10 mouse cellular contexts compared by ENCODE assay signal in genomic region chr7:118919261-118920006, GRCm38 (mm10).
DNase-seq lines count a peak whose midpoint lies in the region; ATAC-seq lines count a peak whose summit lies in the region.
"Had no signal": no experiment of that assay in that cellular context is flagged by ENCODE, and none has a peak within 500 bp of the region (broad histone marks: within the 10 kb centered on the region; RNA-seq: fewer than 3 reads in every experiment).

No protein-coding gene starts in this region.

- ATAC-seq in limb, embryonic 13.5 days (ENCODE audit: low FRiP score, low read depth), result peak; percentile 71
- ATAC-seq in hindbrain, embryonic 15.5 days (ENCODE audit: low FRiP score, low read depth), result 0 out of 2 replicates have a peak, but pooled peaks have one; percentile 48
- ATAC-seq in neural tube, embryonic 12.5 days (ENCODE audit: low FRiP score, low read depth), result peak; percentile 41; the same call in 1 of the 2 replicates
- no peak for ATAC-seq in megakaryocyte progenitor cell, adult 5-6 weeks (replicated peaks; ENCODE audit: poor library complexity)
- ATAC-seq: forebrain, postnatal 0 days had no signal

- H3K9ac ChIP-seq in limb, embryonic 13.5 days, result no peak overlapping the region
- no peak overlapping the region for H3K9ac ChIP-seq in hindbrain, embryonic 15.5 days
- no peak overlapping the region for H3K9ac ChIP-seq in neural tube, embryonic 12.5 days
- H3K9ac ChIP-seq: forebrain, postnatal 0 days had no signal

- no peaks in the 10 kb centered on the region for H3K4me1 ChIP-seq in limb, embryonic 13.5 days
- no peaks in the 10 kb centered on the region for H3K4me1 ChIP-seq in limb, embryonic 10.5 days
- 0 out of 2 replicates have a peak, but pooled peaks cover 3% of the 10 kb centered on the region for H3K4me1 ChIP-seq in hindbrain, embryonic 15.5 days (replicated peaks)
- H3K4me1 ChIP-seq in neural tube, embryonic 12.5 days, result peaks cover 4% of the 10 kb centered on the region; the same call in 1 of the 2 replicates

- no peaks in the 10 kb centered on the region for H3K36me3 ChIP-seq in limb, embryonic 13.5 days
- H3K36me3 ChIP-seq in limb, embryonic 10.5 days, result no peaks in the 10 kb centered on the region
- H3K36me3 ChIP-seq in hindbrain, embryonic 15.5 days, result no peaks in the 10 kb centered on the region
- H3K36me3 ChIP-seq in neural tube, embryonic 12.5 days, result no peaks in the 10 kb centered on the region

- H3K9me3 ChIP-seq in limb, embryonic 13.5 days, result no peaks in the 10 kb centered on the region
- no peaks in the 10 kb centered on the region for H3K9me3 ChIP-seq in limb, embryonic 10.5 days (replicated peaks)
- no peaks in the 10 kb centered on the region for H3K9me3 ChIP-seq in hindbrain, embryonic 15.5 days
- no peaks in the 10 kb centered on the region for H3K9me3 ChIP-seq in neural tube, embryonic 12.5 days

- H3K27ac ChIP-seq in limb, embryonic 13.5 days, result no peak overlapping the region
- H3K27ac ChIP-seq in limb, embryonic 10.5 days, result no peak overlapping the region
- no peak overlapping the region for H3K27ac ChIP-seq in hindbrain, embryonic 15.5 days (replicated peaks)
- H3K27ac ChIP-seq in neural tube, embryonic 12.5 days, result no peak overlapping the region
- H3K27ac ChIP-seq: kidney, postnatal 0 days had no signal

- no peak overlapping the region for H3K4me3 ChIP-seq in limb, embryonic 13.5 days
- no peak overlapping the region for H3K4me3 ChIP-seq in limb, embryonic 10.5 days
- no peak overlapping the region for H3K4me3 ChIP-seq in hindbrain, embryonic 15.5 days
- no peak overlapping the region for H3K4me3 ChIP-seq in neural tube, embryonic 12.5 days

- no peaks in the 10 kb centered on the region for H3K27me3 ChIP-seq in limb, embryonic 13.5 days
- H3K27me3 ChIP-seq in limb, embryonic 10.5 days (ENCODE audit: low read depth, poor library complexity, severe bottlenecking), result no peaks in the 10 kb centered on the region
- H3K27me3 ChIP-seq in hindbrain, embryonic 15.5 days, result no peaks in the 10 kb centered on the region
- no peaks in the 10 kb centered on the region for H3K27me3 ChIP-seq in neural tube, embryonic 12.5 days (replicated peaks)

- no peak overlapping the region for H3K4me2 ChIP-seq in limb, embryonic 13.5 days (replicated peaks)
- H3K4me2 ChIP-seq in hindbrain, embryonic 15.5 days, result no peak overlapping the region
- no peak overlapping the region for H3K4me2 ChIP-seq in neural tube, embryonic 12.5 days (replicated peaks)

- WGBS in limb, embryonic 13.5 days, result 70% methylated on average over 10 of the region's 10 CpGs
- WGBS in limb, embryonic 10.5 days, result 71% methylated on average over 10 of the region's 10 CpGs
- 43% methylated on average over 10 of the region's 10 CpGs for WGBS in hindbrain, embryonic 15.5 days
- 69% methylated on average over 10 of the region's 10 CpGs for WGBS in neural tube, embryonic 12.5 days

- DNase-seq in adrenal gland, adult 2 months, result peak; percentile 50
- DNase-seq in adrenal gland, postnatal 10 days, result no peak
- DNase-seq in limb, embryonic 10.5 days (ENCODE audit: low spot score), result no peak
- DNase-seq in urinary bladder, postnatal 4 days (ENCODE audit: low spot score in 2 of 2), result no peak
- DNase-seq: forebrain, postnatal 0 days had no signal
